Mouse (Mus musculus): ENCODE results near the gene Bub1b.

DNA sequence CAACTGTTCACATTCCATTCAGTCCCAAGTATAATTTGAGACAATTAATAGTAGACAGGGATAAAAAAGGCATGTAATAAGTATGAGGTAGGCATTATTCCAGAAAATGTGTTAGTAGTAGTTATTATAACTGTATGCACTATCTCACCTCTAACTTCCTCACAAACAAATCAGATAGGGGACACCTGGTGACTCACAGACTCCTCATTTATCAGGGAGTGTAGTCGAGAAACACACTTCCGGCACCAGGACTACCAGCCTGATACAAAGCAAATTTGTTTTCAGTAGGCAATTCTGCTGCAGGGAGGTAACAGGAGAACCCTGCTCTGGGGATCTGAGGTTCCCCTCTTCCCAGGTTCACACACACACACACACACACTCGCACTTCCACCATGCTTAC, 24.9 kb upstream of the Bub1b start:
- TF ChIP-seq CTCF (IDR thresholded peaks at IDR 0.05) (no peak), EP300 (IDR thresholded peaks at IDR 0.05) (no peak)

All from lung, postnatal 0 days (tissue).